Mouse (Mus musculus): ENCODE measurements at regions not wholly inside any gene's neighbourhood (a gene's known extent, or its start where the extent isn't known, plus 50 kb on each side); places are given as distances from the start of the nearest gene placed in this dataset.

DNA sequence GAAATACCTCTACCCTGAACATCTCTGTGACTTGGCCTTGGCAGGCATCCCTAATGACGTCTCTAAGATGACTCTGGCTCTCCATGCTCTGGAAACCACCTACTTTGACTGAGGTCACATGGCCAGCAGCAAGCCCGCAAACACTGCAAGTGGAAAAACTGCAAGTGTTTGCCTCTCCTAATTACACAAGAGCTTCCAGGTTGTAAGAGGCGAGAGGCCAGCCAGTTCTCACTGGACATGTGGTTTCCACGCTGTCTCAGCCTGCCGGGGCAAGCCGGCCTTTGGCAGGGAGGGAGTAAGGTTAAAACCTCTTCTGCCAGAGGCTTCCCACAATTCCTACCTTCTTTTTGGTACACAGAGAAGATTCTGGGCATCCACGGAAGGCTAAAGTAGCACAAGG is 79.9 kb upstream of the Lrig1 start:
- no peak for TF ChIP-seq CTCF (IDR thresholded peaks at IDR 0.05; ENCODE audit: control insufficient read depth, insufficient read depth, insufficient read length)
- TF ChIP-seq MAX (IDR thresholded peaks at IDR 0.05), result no peak
- TF ChIP-seq CEBPB (IDR thresholded peaks at IDR 0.05; ENCODE audit: low read depth), result no peak
- peak; percentile 10 for TF ChIP-seq USF1 (IDR thresholded peaks at IDR 0.05; ENCODE audit: low read depth)
- no peak for TF ChIP-seq MYOG (IDR thresholded peaks at IDR 0.05; ENCODE audit: control insufficient read depth, extremely low read depth, insufficient read length)
